Mouse (Mus musculus) forebrain, embryonic 14.5 days (tissue): Measurements from ENCODE around the gene Ak1. TPM values are rescaled to one million over a fixed set of nuclear protein-coding genes. Genes with fewer than 3 reads are reported as not detected.

Experiments
- ATAC-seq: fragments of 200-750 bp; cut with Nextera tagmentation; 2 replicates; pipeline ENCODE4 v1.8.0; 2017; ENCODE audit warnings: mild to moderate bottlenecking, moderate library complexity
- DNase-seq: peaks from one replicate; pipeline ENCODE4 v3.0.0-alpha.2; 2015; ENCODE audit warnings: low spot score
- H3K27ac ChIP-seq: fragments of 300-500 bp; sonication (generic); 2 replicates; pipeline ENCODE4 v1.5.1; 2014; ENCODE audit warnings: low read depth, mild to moderate bottlenecking, control low read depth, low read length, moderate library complexity
- H3K27me3 ChIP-seq: fragments of 300-500 bp; sonication (generic); replicated peaks from 2 replicates; pipeline ENCODE4 v1.6.1; 2014; ENCODE audit warnings: low read length, control low read depth, mixed read lengths; ENCODE audit not compliant: control insufficient read depth, insufficient read depth
- H3K36me3 ChIP-seq: fragments of 300-500 bp; sonication (generic); 2 replicates; pipeline ENCODE4 v1.6.1; 2014; ENCODE audit warnings: low read length, control low read depth; ENCODE audit not compliant: control insufficient read depth, insufficient read depth
- H3K4me1 ChIP-seq: fragments of 300-500 bp; sonication (generic); 2 replicates; pipeline ENCODE4 v1.6.1; 2014; ENCODE audit warnings: antibody characterized with exemption, low read length, control low read depth; ENCODE audit not compliant: control insufficient read depth, insufficient read depth
- H3K4me2 ChIP-seq: fragments of 300-500 bp; sonication (generic); 2 replicates; pipeline ENCODE4 v1.6.1; 2014; ENCODE audit warnings: mild to moderate bottlenecking, control low read depth, low read length
- H3K4me3 ChIP-seq: fragments of 300-500 bp; sonication (generic); 2 replicates; pipeline ENCODE4 v1.5.1; 2014; ENCODE audit warnings: low read depth, low read length, control low read depth
- H3K9ac ChIP-seq: fragments of 300-500 bp; sonication (generic); 2 replicates; pipeline ENCODE4 v1.6.1; 2014; ENCODE audit warnings: mild to moderate bottlenecking, low read length, control low read depth, moderate library complexity
- H3K9me3 ChIP-seq: fragments of 300-500 bp; sonication (generic); replicated peaks from 2 replicates; pipeline ENCODE4 v1.6.1; 2016; ENCODE audit warnings: low read length, control low read depth, mixed read lengths; ENCODE audit not compliant: control insufficient read depth
- WGBS: fragments of 180-500 bp; shearing (Covaris S2); extraction: QIAGEN DNeasy Blood & Tissue Kit; methylation state at CpG from one replicate; pipeline ENCODE4 v1.1.7; 2014; 5-methylcytosine and 5-hydroxymethylcytosine counted together
- polyA plus RNA-seq: library from polyadenylated mRNA; unstranded; fragments of >200 nt; fragmentation: Nextera tagmentation; extraction: Ambion mirVana; gene quantifications from 2 replicates; pipeline ENCODE4 v1.2.1, GENCODE M21; 2014

Gene Ak1
- polyA plus RNA-seq, 1 experiment from 2014 or later: 60.3 TPM

GRCm38 (mm10) chr2:32653764-32654163, 32.2 kb downstream of the Ak1 start:
- 65% methylated on average over 7 of the region's 7 CpGs for WGBS
- no peak overlapping the region for H3K4me2 ChIP-seq
- H3K4me1 ChIP-seq: no peaks in the 10 kb centered on the region
- H3K9ac ChIP-seq: no peak overlapping the region
- DNase-seq (no peak), ATAC-seq (no peak)
- H3K9me3 ChIP-seq: no peaks in the 10 kb centered on the region
- H3K27me3 ChIP-seq: no peaks in the 10 kb centered on the region
- H3K36me3 ChIP-seq: no peaks in the 10 kb centered on the region
- H3K27ac ChIP-seq: no peak overlapping the region
- H3K4me3 ChIP-seq: no peak overlapping the region

- no peak overlapping the region for H3K4me3 ChIP-seq
- no peaks in the 10 kb centered on the region for H3K9me3 ChIP-seq
- ATAC-seq (no peak), DNase-seq (no peak)
- no peak overlapping the region for H3K27ac ChIP-seq
- no peaks in the 10 kb centered on the region for H3K4me1 ChIP-seq
- no peaks in the 10 kb centered on the region for H3K27me3 ChIP-seq
- WGBS: 87% methylated on average over 14 of the region's 14 CpGs
- no peak overlapping the region for H3K9ac ChIP-seq
- H3K36me3 ChIP-seq: no peaks in the 10 kb centered on the region
- no peak overlapping the region for H3K4me2 ChIP-seq
These were observed 33.3 kb downstream of the Ak1 start for GRCm38 (mm10) chr2:32654743-32655393.

GRCm38 (mm10) chr2:32655394-32655744, 33.8 kb downstream of the Ak1 start:
- 92% methylated on average over 3 of the region's 3 CpGs for WGBS
- no peak for ATAC-seq
- no peaks in the 10 kb centered on the region for H3K27me3 ChIP-seq

GRCm38 (mm10) chr2:32655826-32656225, 34.3 kb downstream of the Ak1 start:
- Histone ChIP-seq H3K4me2 (no peak overlapping the region), H3K36me3 (no peaks in the 10 kb centered on the region), H3K9ac (no peak overlapping the region), H3K9me3 (no peaks in the 10 kb centered on the region), H3K4me3 (no peak overlapping the region), H3K27me3 (no peaks in the 10 kb centered on the region), H3K27ac (no peak overlapping the region), H3K4me1 (no peaks in the 10 kb centered on the region)
- DNase-seq: no peak
- 78% methylated on average over 12 of the region's 12 CpGs for WGBS
- no peak for ATAC-seq

More at GRCm38 (mm10) chr2:32655394-32655744, 33.8 kb downstream of the Ak1 start:
- H3K36me3 ChIP-seq: no peaks in the 10 kb centered on the region
- no peak overlapping the region for H3K4me3 ChIP-seq
- H3K4me1 ChIP-seq: no peaks in the 10 kb centered on the region
- no peak overlapping the region for H3K9ac ChIP-seq
- H3K4me2 ChIP-seq: no peak overlapping the region
- DNase-seq: no peak
- no peaks in the 10 kb centered on the region for H3K9me3 ChIP-seq
- H3K27ac ChIP-seq: no peak overlapping the region

- Histone ChIP-seq H3K4me1 (no peaks in the 10 kb centered on the region), H3K27me3 (no peaks in the 10 kb centered on the region), H3K27ac (no peak overlapping the region), H3K4me2 (no peak overlapping the region), H3K9me3 (no peaks in the 10 kb centered on the region), H3K9ac (no peak overlapping the region), H3K4me3 (no peak overlapping the region), H3K36me3 (no peaks in the 10 kb centered on the region)
- DNase-seq (no peak), ATAC-seq (no peak)
- 91% methylated on average over 2 of the region's 2 CpGs for WGBS
These were observed 37.3 kb downstream of the Ak1 start for GRCm38 (mm10) chr2:32658873-32659272.

GRCm38 (mm10) chr2:32661509-32662107, 40.0 kb downstream of the Ak1 start:
- no peaks in the 10 kb centered on the region for H3K27me3 ChIP-seq
- H3K4me1 ChIP-seq: no peaks in the 10 kb centered on the region
- H3K27ac ChIP-seq: no peak overlapping the region
- no peak overlapping the region for H3K4me3 ChIP-seq
- no peaks in the 10 kb centered on the region for H3K36me3 ChIP-seq
- H3K9ac ChIP-seq: no peak overlapping the region
- no peak overlapping the region for H3K4me2 ChIP-seq
- DNase-seq: no peak
- WGBS: 73% methylated on average over 7 of the region's 7 CpGs
- ATAC-seq: no peak
- no peaks in the 10 kb centered on the region for H3K9me3 ChIP-seq

- H3K4me2 ChIP-seq: no peak overlapping the region
- ATAC-seq (no peak), DNase-seq (no peak)
- no peaks in the 10 kb centered on the region for H3K4me1 ChIP-seq
- H3K27me3 ChIP-seq: no peaks in the 10 kb centered on the region
- H3K9ac ChIP-seq: no peak overlapping the region
- no peaks in the 10 kb centered on the region for H3K36me3 ChIP-seq
- no peak overlapping the region for H3K4me3 ChIP-seq
- 48% methylated on average over 5 of the region's 5 CpGs for WGBS
- H3K27ac ChIP-seq: no peak overlapping the region
- no peaks in the 10 kb centered on the region for H3K9me3 ChIP-seq
These were observed 40.7 kb downstream of the Ak1 start for GRCm38 (mm10) chr2:32662291-32662690.

GRCm38 (mm10) chr2:32665345-32665744, 43.8 kb downstream of the Ak1 start:
- ATAC-seq: no peak
- H3K27me3 ChIP-seq: no peaks in the 10 kb centered on the region
- 81% methylated on average over 8 of the region's 8 CpGs for WGBS

GRCm38 (mm10) chr2:32665853-32666252, 44.3 kb downstream of the Ak1 start:
- no peaks in the 10 kb centered on the region for H3K36me3 ChIP-seq
- H3K27ac ChIP-seq: no peak overlapping the region
- H3K9me3 ChIP-seq: no peaks in the 10 kb centered on the region
- 92% methylated on average over 6 of the region's 6 CpGs for WGBS
- no peak overlapping the region for H3K4me2 ChIP-seq
- no peak for DNase-seq
- no peaks in the 10 kb centered on the region for H3K27me3 ChIP-seq
- H3K9ac ChIP-seq: no peak overlapping the region
- H3K4me3 ChIP-seq: no peak overlapping the region
- ATAC-seq: no peak
- H3K4me1 ChIP-seq: no peaks in the 10 kb centered on the region

More at GRCm38 (mm10) chr2:32665345-32665744, 43.8 kb downstream of the Ak1 start:
- H3K4me3 ChIP-seq: no peak overlapping the region
- H3K9ac ChIP-seq: no peak overlapping the region
- no peak overlapping the region for H3K4me2 ChIP-seq
- H3K27ac ChIP-seq: no peak overlapping the region
- H3K9me3 ChIP-seq: no peaks in the 10 kb centered on the region
- H3K4me1 ChIP-seq: no peaks in the 10 kb centered on the region
- H3K36me3 ChIP-seq: no peaks in the 10 kb centered on the region
- no peak for DNase-seq
